Mouse (Mus musculus) induced T-regulatory cell, adult 2 months (primary cell): ENCODE results near the gene BC049730.
"Not testable (repeated sequence)": the region's sequence is repeated elsewhere in the genome, so short reads cannot be mapped to it uniquely, and the experiment has no call there.

ENCODE experiments used
- DNase-seq: peaks from one replicate; pipeline ENCODE4 v3.0.0-alpha.2; 2012; ENCODE audit warnings: low read depth

BC049730 gene

GRCm38 (mm10) chr7:24708832-24709292, at the start of gene BC049730:
Gene BC049730, plus strand, starts transcription at chr7:24709242.
- no peak for DNase-seq

GRCm38 (mm10) chr7:24659737-24660357, 49.2 kb upstream of the BC049730 start:
- no peak for DNase-seq

GRCm38 (mm10) chr7:24661118-24661904, 47.7 kb upstream of the BC049730 start:
- peak; percentile 57 for DNase-seq

DNA sequence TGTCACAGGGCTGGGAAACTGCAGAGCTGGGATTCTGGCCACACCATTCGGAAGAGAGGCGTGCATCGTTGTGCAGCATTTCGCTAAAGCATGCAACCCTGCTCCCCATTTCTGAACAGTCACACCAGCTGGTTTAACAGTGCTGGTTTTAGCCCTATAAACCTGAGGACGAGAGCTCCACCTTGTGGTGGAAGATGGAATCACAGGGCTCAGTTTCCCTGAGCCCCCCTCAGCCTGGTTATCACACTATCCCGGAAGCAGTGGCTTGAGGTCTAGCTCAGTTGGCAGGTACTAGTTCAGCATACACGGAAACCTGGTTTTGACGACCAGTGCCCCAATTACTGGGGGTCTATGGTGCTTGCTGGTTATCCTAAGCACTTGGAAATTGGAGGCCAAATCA, 46.5 kb upstream of the BC049730 start:
- peak; percentile 94 for DNase-seq

DNA sequence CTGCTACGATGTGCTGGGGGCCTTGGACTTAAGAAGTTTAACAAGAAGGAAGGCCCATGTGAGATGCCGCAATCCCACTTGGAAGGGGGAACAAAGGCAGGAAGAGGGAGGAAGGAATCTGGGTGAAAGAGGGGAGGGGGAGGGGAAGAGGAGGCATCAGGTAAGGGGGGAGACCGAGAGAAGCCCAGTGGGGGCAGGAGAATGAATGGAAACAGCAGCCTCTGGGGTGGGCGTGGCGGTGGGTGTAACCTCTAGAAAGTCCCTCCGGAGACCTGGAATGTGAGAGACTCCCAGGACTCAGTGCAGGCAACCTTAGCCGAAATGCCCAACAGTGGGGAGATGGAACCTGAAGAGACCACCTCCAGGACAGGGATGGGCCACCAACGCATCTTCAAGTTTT, 44.7 kb upstream of the BC049730 start:
- DNase-seq: no peak

- no peak for DNase-seq
Measured at GRCm38 (mm10) chr7:24664959-24665358, 44.1 kb upstream of the BC049730 start.

DNA sequence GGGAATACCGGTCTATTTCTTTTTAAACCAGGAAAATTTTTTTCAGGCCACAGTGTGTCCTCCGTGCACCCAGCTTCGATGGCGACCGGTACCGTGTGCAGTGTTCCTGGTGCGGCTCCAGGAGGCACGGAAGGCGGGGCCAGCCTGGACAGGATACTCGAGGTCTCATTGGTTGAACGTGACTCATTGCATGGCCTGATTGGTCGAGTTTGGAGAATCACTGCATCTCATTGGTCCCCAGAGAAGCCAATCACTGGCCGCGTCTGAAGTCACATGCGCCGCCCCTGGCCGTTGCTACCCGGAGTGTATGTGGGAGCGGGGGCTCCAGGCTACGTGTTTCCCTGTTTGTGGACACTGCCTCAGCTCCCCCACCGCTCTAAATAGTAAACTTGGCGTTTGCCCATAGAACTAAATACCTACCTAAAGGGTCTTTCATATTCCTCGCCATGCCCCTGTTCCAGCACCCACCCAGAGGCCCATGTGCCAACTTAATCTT, 37.0 kb upstream of the BC049730 start:
- DNase-seq: no peak

GRCm38 (mm10) chr7:24676575-24676974, 32.5 kb upstream of the BC049730 start, which contains the start of gene Tex101:
Gene Tex101, minus strand, starts transcription at chr7:24676675.
- DNase-seq: no peak

DNA sequence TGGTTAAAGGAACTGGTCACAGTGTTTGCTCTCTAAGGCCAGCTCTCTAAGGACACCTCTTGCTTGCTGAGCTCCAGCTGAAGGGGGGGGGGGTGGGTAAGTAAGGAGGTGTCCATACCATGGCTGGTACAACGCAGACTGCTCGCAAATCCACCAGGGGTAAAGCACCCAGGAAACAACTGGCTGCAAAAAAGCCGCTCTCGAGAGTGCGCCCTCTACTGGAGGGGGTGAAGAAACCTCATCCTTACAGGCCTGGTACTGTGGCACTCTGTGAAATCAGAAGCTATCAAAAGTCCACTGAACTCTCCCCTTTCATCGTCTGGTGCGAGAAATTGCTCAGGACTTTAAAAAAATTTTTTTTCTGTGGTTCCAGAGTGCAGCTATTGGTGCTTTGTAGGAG, 24.9 kb upstream of the BC049730 start:
- DNase-seq: peak; percentile 41

GRCm38 (mm10) chr7:24687519-24687918, 21.5 kb upstream of the BC049730 start:
- DNase-seq: not testable (repeated sequence)

DNA sequence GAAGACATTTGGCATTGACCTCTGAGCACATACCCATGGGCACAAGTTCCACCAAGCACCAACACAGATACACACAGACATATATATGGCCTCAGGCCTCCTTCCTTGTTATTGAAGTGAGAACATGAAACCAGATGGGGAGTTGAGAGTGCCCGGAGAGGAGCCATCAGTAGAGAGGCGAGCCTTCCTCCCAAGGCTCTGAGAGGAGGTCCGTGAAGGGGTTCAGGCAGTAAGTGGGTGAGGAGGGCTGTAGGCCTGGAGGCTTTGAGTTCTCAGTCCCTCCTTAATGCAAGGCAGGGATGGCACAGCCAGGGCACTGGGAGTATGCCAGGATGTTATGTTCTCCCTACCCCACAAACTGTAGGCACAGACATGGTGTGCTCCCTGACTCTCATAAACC, 16.3 kb upstream of the BC049730 start:
- DNase-seq: not testable (repeated sequence)

DNA sequence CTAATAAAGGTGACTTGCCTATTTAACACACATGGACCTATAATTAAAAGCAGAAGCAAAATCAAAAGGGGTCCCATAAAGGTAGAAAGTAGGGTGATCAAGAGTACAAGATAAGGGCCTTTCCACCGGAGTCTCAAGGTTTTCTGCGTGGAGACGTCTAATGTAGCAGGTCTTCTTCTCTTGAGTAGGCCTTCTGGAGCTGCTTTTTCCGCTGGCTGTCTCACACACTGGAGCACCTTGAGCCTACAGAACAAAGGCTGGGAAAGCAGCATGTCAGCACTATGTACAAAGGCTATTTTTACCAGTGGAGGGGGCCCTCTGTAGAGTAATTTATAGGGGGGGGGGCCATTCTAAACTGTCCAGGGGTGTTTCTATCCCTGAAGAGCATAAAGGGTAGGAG, 11.2 kb upstream of the BC049730 start:
- DNase-seq: not testable (repeated sequence)

DNA sequence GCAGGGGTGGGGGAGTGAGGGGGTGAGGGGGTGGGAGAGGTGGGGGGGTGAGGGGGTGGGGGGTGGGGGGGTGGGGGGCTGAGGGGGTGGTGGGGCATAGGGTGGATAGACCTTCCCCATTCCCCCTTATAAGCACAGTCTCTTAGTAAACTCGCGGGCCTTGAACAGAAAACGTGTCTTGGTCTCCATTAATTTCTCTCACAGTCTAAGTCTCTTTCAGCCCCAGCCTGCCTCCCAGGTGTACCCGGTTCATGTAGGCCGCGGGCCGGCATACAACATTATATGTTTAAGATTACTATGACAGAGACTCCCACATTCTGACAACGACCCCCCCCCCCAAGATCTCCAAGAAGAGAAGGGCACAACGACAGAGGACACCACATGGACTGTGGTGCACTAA, 6.2 kb upstream of the BC049730 start:
- not testable (repeated sequence) for DNase-seq

GRCm38 (mm10) chr7:24715039-24715438, 6.0 kb downstream of the BC049730 start:
- no peak for DNase-seq

- DNase-seq: not testable (repeated sequence)
Measured at GRCm38 (mm10) chr7:24726808-24727207, 17.8 kb downstream of the BC049730 start, which contains the start of gene Gm4763. Gene Gm4763, minus strand, starts transcription at chr7:24726908.

GRCm38 (mm10) chr7:24735970-24736670, 27.1 kb downstream of the BC049730 start:
- peak; percentile 11 for DNase-seq

- no peak for DNase-seq
Measured at GRCm38 (mm10) chr7:24750695-24751094, 41.7 kb downstream of the BC049730 start.

DNA sequence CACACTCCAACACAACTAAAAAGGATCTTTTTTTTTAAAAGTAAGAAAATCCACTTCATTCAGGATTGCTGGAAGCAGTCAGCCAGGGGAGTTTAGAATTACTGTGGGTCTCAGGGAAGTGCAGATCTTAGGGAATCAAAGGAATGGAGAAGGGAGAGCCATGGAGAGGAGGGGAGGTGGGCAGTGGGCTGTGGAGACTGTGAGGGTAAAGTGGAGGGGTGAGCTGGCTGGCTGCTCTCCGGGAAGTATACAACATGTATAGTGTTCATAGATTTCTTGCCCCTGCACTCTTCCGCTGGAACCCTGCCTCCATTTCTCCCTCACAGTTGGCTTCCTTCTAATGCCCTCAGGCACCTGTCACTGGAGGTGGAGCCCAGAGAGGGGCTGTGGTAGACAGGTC, 42.6 kb downstream of the BC049730 start:
- DNase-seq: no peak

GRCm38 (mm10) chr7:24753476-24753875, 44.4 kb downstream of the BC049730 start:
- DNase-seq: no peak

- no peak for DNase-seq
Measured at GRCm38 (mm10) chr7:24758520-24758919, 49.5 kb downstream of the BC049730 start.

GRCm38 (mm10) chr7:24760211-24760610, 51.2 kb downstream of the BC049730 start, which contains the start of gene Cd177:
Gene Cd177, minus strand, starts transcription at chr7:24760311.
- DNase-seq: no peak

GRCm38 (mm10) chr7:24761161-24761560, 52.1 kb downstream of the BC049730 start:
- no peak for DNase-seq
